12 mouse cellular contexts compared by ENCODE assay signal in genomic region chr14:25123541-25124337, GRCm38 (mm10).
DNase-seq lines count a peak whose midpoint lies in the region; ATAC-seq and TF ChIP-seq lines count a peak whose summit lies in the region.
"Had no signal": no experiment of that assay in that cellular context is flagged by ENCODE, and none has a peak within 500 bp of the region (broad histone marks: within the 10 kb centered on the region; RNA-seq: fewer than 3 reads in every experiment).

No protein-coding gene starts in this region.

- no peak; the same call in 1 of the 2 replicates for TF ChIP-seq CTCF in thymus, adult 2 months (IDR thresholded peaks at IDR 0.05; ENCODE audit: borderline replicate concordance, control insufficient read depth, extremely low read depth, insufficient read depth, low read length, poor library complexity)

- no peak overlapping the region; the same call in 1 of the 2 replicates for H3K9ac ChIP-seq in midbrain, embryonic 11.5 days (ENCODE audit: low read length)
- H3K9ac ChIP-seq in stomach, embryonic 15.5 days = no peak overlapping the region
- no peak overlapping the region for H3K9ac ChIP-seq in liver, embryonic 11.5 days (ENCODE audit: low read depth, low read length)
- H3K9ac ChIP-seq: embryonic facial prominence, embryonic 15.5 days had no signal

- WGBS in thymus, adult 2 months = 86% methylated on average over 18 of the region's 18 CpGs
- 46% methylated on average over 18 of the region's 18 CpGs for WGBS in midbrain, embryonic 11.5 days
- WGBS in stomach, embryonic 15.5 days = 39% methylated on average over 18 of the region's 18 CpGs
- WGBS in liver, embryonic 11.5 days = 61% methylated on average over 18 of the region's 18 CpGs

- no peaks in the 10 kb centered on the region for H3K4me1 ChIP-seq in thymus, adult 2 months (replicated peaks; ENCODE audit: control insufficient read depth, insufficient read depth, low read length)
- H3K4me1 ChIP-seq in midbrain, embryonic 11.5 days (ENCODE audit: control insufficient read depth, insufficient read depth, low read length) = peaks cover 24% of the 10 kb centered on the region
- H3K4me1 ChIP-seq in stomach, embryonic 15.5 days = peaks cover 11% of the 10 kb centered on the region
- 0 out of 2 replicates have a peak, but pooled peaks cover 2% of the 10 kb centered on the region for H3K4me1 ChIP-seq in liver, embryonic 11.5 days (replicated peaks; ENCODE audit: control insufficient read depth, insufficient read depth, low read length)

- no peaks in the 10 kb centered on the region for H3K36me3 ChIP-seq in thymus, adult 2 months (ENCODE audit: control insufficient read depth, insufficient read depth, low read length)
- H3K36me3 ChIP-seq in midbrain, embryonic 11.5 days (ENCODE audit: control insufficient read depth, insufficient read depth, low read length) = no peaks in the 10 kb centered on the region
- H3K36me3 ChIP-seq in stomach, embryonic 15.5 days = no peaks in the 10 kb centered on the region
- no peaks in the 10 kb centered on the region for H3K36me3 ChIP-seq in liver, embryonic 11.5 days (ENCODE audit: control insufficient read depth, insufficient read depth, low read length)
- H3K36me3 ChIP-seq: embryonic facial prominence, embryonic 15.5 days had no signal

- peak; percentile 47 for DNase-seq in thymus, postnatal 14 days
- no peak for DNase-seq in thymus, adult 2 months
- peak; percentile 65 for DNase-seq in forelimb bud, embryonic 11.5 days (ENCODE audit: low read depth, low spot score)
- DNase-seq in midbrain, embryonic 11.5 days (ENCODE audit: low spot score, missing footprints) = no peak
- DNase-seq in adrenal gland, adult 18-20 months (ENCODE audit: low spot score in 2 of 2) = no peak
- DNase-seq in liver, embryonic 11.5 days (ENCODE audit: low spot score) = no peak
- DNase-seq: cerebellum, adult 11 months; layer of hippocampus, postnatal 36 days; lung, adult 2 months had no signal

- TF ChIP-seq POLR2A in thymus, adult 2 months (IDR thresholded peaks at IDR 0.05; ENCODE audit: control insufficient read depth, extremely low read depth, insufficient read depth, low read length, poor library complexity) = no peak

- H3K9me3 ChIP-seq in midbrain, embryonic 11.5 days (ENCODE audit: control insufficient read depth, low read length) = no peaks in the 10 kb centered on the region
- no peaks in the 10 kb centered on the region for H3K9me3 ChIP-seq in stomach, embryonic 15.5 days
- H3K9me3 ChIP-seq in liver, embryonic 11.5 days (ENCODE audit: control insufficient read depth, low read length) = no peaks in the 10 kb centered on the region
- H3K9me3 ChIP-seq: embryonic facial prominence, embryonic 15.5 days had no signal

- H3K27ac ChIP-seq in thymus, adult 2 months (ENCODE audit: control insufficient read depth, insufficient read depth, low read length) = no peak overlapping the region
- H3K27ac ChIP-seq in midbrain, embryonic 11.5 days (ENCODE audit: low read depth, low read length) = no peak overlapping the region
- H3K27ac ChIP-seq in stomach, embryonic 15.5 days = no peak overlapping the region
- H3K27ac ChIP-seq in liver, embryonic 11.5 days (ENCODE audit: low read depth, low read length) = no peak overlapping the region
- H3K27ac ChIP-seq: embryonic facial prominence, embryonic 15.5 days had no signal

- peak; percentile 19; the same call in 1 of the 2 replicates for ATAC-seq in midbrain, embryonic 11.5 days (ENCODE audit: low FRiP score)
- ATAC-seq in stomach, embryonic 15.5 days (ENCODE audit: insufficient read depth, low FRiP score, low read depth) = 0 out of 2 replicates have a peak, but pooled peaks have one; percentile 26
- no peak for ATAC-seq in megakaryocyte-erythroid progenitor cell, adult 5-6 weeks (replicated peaks; ENCODE audit: low FRiP score, low TSS enrichment, poor library complexity, severe bottlenecking)
- ATAC-seq in liver, embryonic 11.5 days (replicated peaks; ENCODE audit: low FRiP score) = no peak

- no peak overlapping the region for H3K4me3 ChIP-seq in thymus, adult 2 months (ENCODE audit: control insufficient read depth, insufficient read depth, low read length)
- H3K4me3 ChIP-seq in midbrain, embryonic 11.5 days (ENCODE audit: low read depth, low read length) = no peak overlapping the region
- no peak overlapping the region for H3K4me3 ChIP-seq in stomach, embryonic 15.5 days (replicated peaks)
- no peak overlapping the region for H3K4me3 ChIP-seq in liver, embryonic 11.5 days (ENCODE audit: low read depth, low read length)
- H3K4me3 ChIP-seq: embryonic facial prominence, embryonic 15.5 days had no signal

- no peaks in the 10 kb centered on the region for H3K27me3 ChIP-seq in thymus, adult 2 months (ENCODE audit: control insufficient read depth, insufficient read depth, low read length)
- H3K27me3 ChIP-seq in midbrain, embryonic 11.5 days (ENCODE audit: control insufficient read depth, insufficient read depth, low read length) = no peaks in the 10 kb centered on the region
- H3K27me3 ChIP-seq in stomach, embryonic 15.5 days (replicated peaks) = no peaks in the 10 kb centered on the region
- H3K27me3 ChIP-seq in liver, embryonic 11.5 days (replicated peaks; ENCODE audit: control insufficient read depth, insufficient read depth, low read length) = no peaks in the 10 kb centered on the region

- H3K4me2 ChIP-seq in midbrain, embryonic 11.5 days = no peak overlapping the region
- no peak overlapping the region for H3K4me2 ChIP-seq in stomach, embryonic 15.5 days
- no peak overlapping the region for H3K4me2 ChIP-seq in liver, embryonic 11.5 days
- H3K4me2 ChIP-seq: embryonic facial prominence, embryonic 15.5 days had no signal

Comparison
In these comparisons a context has a peak if more than half of its experiments do, and no peak if none do; other contexts are left out.
1. DNase-seq: peak in thymus, postnatal 14 days (single experiment) and forelimb bud, embryonic 11.5 days (single experiment); none in thymus, adult 2 months (single experiment), midbrain, embryonic 11.5 days (single experiment), adrenal gland, adult 18-20 months (0 of 2) and liver, embryonic 11.5 days (single experiment).
2. ATAC-seq: peak in midbrain, embryonic 11.5 days (single experiment) and stomach, embryonic 15.5 days (single experiment); none in megakaryocyte-erythroid progenitor cell, adult 5-6 weeks (single experiment) and liver, embryonic 11.5 days (single experiment).